Mouse (Mus musculus) CH12.LX (cell line): ENCODE results near the gene Timp3. TPM values are rescaled to one million over a fixed set of nuclear protein-coding genes. Genes with fewer than 3 reads are reported as not detected.

Experiments used
- DNase-seq: peaks from one replicate; pipeline ENCODE4 v3.0.0-alpha.2; 2013; ENCODE audit errors: extremely low read depth
- H3K27ac ChIP-seq: 2 replicates; pipeline ENCODE4 v1.5.1; 2012; ENCODE audit warnings: low read depth, mild to moderate bottlenecking, control low read depth, moderate library complexity; ENCODE audit not compliant: insufficient read depth
- H3K27me3 ChIP-seq: replicated peaks from 2 replicates; pipeline ENCODE3; 2012; ENCODE audit warnings: inconsistent platforms
- H3K36me3 ChIP-seq, 2 experiments: replicated peaks in 1 of 2; 2 replicates each; pipeline versions ENCODE3 to v1.6.1; 2012; ENCODE audit warnings: inconsistent platforms in 1 of 2, low read length in 1 of 2, mild to moderate bottlenecking in 1 of 2, mixed read lengths in 1 of 2, moderate library complexity in 1 of 2; ENCODE audit not compliant: control insufficient read depth in 1 of 2, insufficient read depth in 1 of 2
- H3K4me1 ChIP-seq, 2 experiments: 2 replicates each; pipeline ENCODE4 v1.6.1; 2012; ENCODE audit warnings: inconsistent platforms in 1 of 2, moderate library complexity in 1 of 2; ENCODE audit not compliant: insufficient read depth in 2 of 2, control insufficient read depth in 1 of 2
- H3K4me2 ChIP-seq: 2 replicates; pipeline ENCODE4 v1.6.1; 2012; ENCODE audit warnings: low read depth, mild to moderate bottlenecking, control low read depth; ENCODE audit not compliant: poor library complexity, insufficient read depth, severe bottlenecking
- H3K4me3 ChIP-seq, 3 experiments: fragments of 150-350 bp in 1 of 3; sonication (generic) in 1 of 3; replicated peaks in 1 of 3; 2 replicates each; pipeline versions ENCODE3 to v1.5.1; 2011 to 2012; ENCODE audit warnings: low read depth in 2 of 3, low read length in 2 of 3, mild to moderate bottlenecking in 2 of 3, moderate library complexity in 2 of 3, control low read depth in 1 of 3, improper control_type of control experiment in 1 of 3, inconsistent platforms in 1 of 3, mixed read lengths in 1 of 3; ENCODE audit not compliant: poor library complexity in 1 of 3
- H3K79me2 ChIP-seq: replicated peaks from 2 replicates; pipeline ENCODE4 v1.6.1; 2012; ENCODE audit warnings: mild to moderate bottlenecking, moderate library complexity; ENCODE audit not compliant: control insufficient read depth, poor library complexity, insufficient read depth, severe bottlenecking; ENCODE audit errors: extremely low read depth
- H3K9ac ChIP-seq: 2 replicates; pipeline ENCODE4 v1.6.1; 2012; ENCODE audit warnings: low read depth, mild to moderate bottlenecking, control low read depth, moderate library complexity; ENCODE audit not compliant: insufficient read depth
- H3K9me3 ChIP-seq: replicated peaks from 2 replicates; pipeline ENCODE3; 2012; ENCODE audit warnings: low read length, inconsistent platforms, mixed read lengths
- CHD2 ChIP-seq: IDR thresholded peaks from 2 replicates; pipeline ENCODE4 v1.6.1; 2011; ENCODE audit warnings: low read length, improper control_type of control experiment
- CTCF ChIP-seq, 2 experiments: IDR thresholded peaks in 1 of 2; conservative IDR thresholded peaks in 1 of 2; 2 replicates each; pipeline ENCODE4 v1.5.1; 2011 to 2012; ENCODE audit warnings: low read depth in 2 of 2, low read length in 2 of 2, improper control_type of control experiment in 1 of 2, inconsistent platforms in 1 of 2, mild to moderate bottlenecking in 1 of 2, moderate library complexity in 1 of 2
- E2F4 ChIP-seq: IDR thresholded peaks from 2 replicates; pipeline ENCODE4 v1.6.1; 2011; ENCODE audit warnings: low read depth, low read length, improper control_type of control experiment; ENCODE audit not compliant: insufficient replicate concordance
- ELF1 ChIP-seq: IDR thresholded peaks from 2 replicates; pipeline ENCODE4 v1.6.1; 2014; ENCODE audit warnings: low read depth, mild to moderate bottlenecking, inconsistent platforms, low read length, improper control_type of control experiment
- ETS1 ChIP-seq: conservative IDR thresholded peaks from 2 replicates; pipeline ENCODE4 v1.6.1; 2012; ENCODE audit warnings: low read depth, mild to moderate bottlenecking, inconsistent platforms, low read length, improper control_type of control experiment, moderate library complexity
- GABPA ChIP-seq: IDR thresholded peaks from 2 replicates; pipeline ENCODE4 v1.6.1; 2012; ENCODE audit warnings: low read depth, low read length, improper control_type of control experiment, inconsistent platforms; ENCODE audit not compliant: insufficient replicate concordance
- HCFC1 ChIP-seq: IDR thresholded peaks from 2 replicates; pipeline ENCODE4 v1.6.1; 2012; ENCODE audit warnings: low read depth, mild to moderate bottlenecking, inconsistent platforms, low read length, improper control_type of control experiment
- JUN ChIP-seq: IDR thresholded peaks from 2 replicates; pipeline ENCODE4 v1.6.1; 2011; ENCODE audit warnings: low read depth, mild to moderate bottlenecking, low read length, improper control_type of control experiment, moderate library complexity; ENCODE audit not compliant: insufficient read depth
- JUND ChIP-seq: conservative IDR thresholded peaks from 2 replicates; pipeline ENCODE4 v1.6.1; 2011; ENCODE audit warnings: low read depth, low read length, improper control_type of control experiment
- KAT2A ChIP-seq: IDR thresholded peaks from 2 replicates; pipeline ENCODE4 v1.6.1; 2012; ENCODE audit warnings: low read length, improper control_type of control experiment, inconsistent platforms; ENCODE audit not compliant: insufficient replicate concordance
- MAFK ChIP-seq: IDR thresholded peaks from 2 replicates; pipeline ENCODE4 v1.6.1; 2011; ENCODE audit warnings: low read length, improper control_type of control experiment; ENCODE audit not compliant: insufficient replicate concordance
- MAX ChIP-seq: IDR thresholded peaks from 2 replicates; pipeline ENCODE4 v1.6.1; 2011; ENCODE audit warnings: low read length, improper control_type of control experiment
- MEF2A ChIP-seq: IDR thresholded peaks from 2 replicates; pipeline ENCODE4 v1.6.1; 2014; ENCODE audit warnings: low read depth, mild to moderate bottlenecking, inconsistent platforms, low read length, improper control_type of control experiment, borderline replicate concordance
- PAX5 ChIP-seq: IDR thresholded peaks from 2 replicates; pipeline ENCODE4 v1.6.1; 2012; ENCODE audit warnings: low read length, inconsistent platforms, mixed read lengths
- POLR2A ChIP-seq: IDR thresholded peaks from 2 replicates; pipeline ENCODE4 v1.6.1; 2011; ENCODE audit warnings: low read depth, mild to moderate bottlenecking, improper control_type of control experiment, low read length
- RAD21 ChIP-seq: IDR thresholded peaks from 2 replicates; pipeline ENCODE4 v1.6.1; 2011; ENCODE audit warnings: low read depth, mild to moderate bottlenecking, low read length, improper control_type of control experiment, moderate library complexity
- RCOR1 ChIP-seq: conservative IDR thresholded peaks from 2 replicates; pipeline ENCODE4 v1.6.1; 2012; ENCODE audit warnings: low read depth, mild to moderate bottlenecking, inconsistent platforms, low read length, improper control_type of control experiment
- SIN3A ChIP-seq: IDR thresholded peaks from 2 replicates; pipeline ENCODE4 v1.6.1; 2012; ENCODE audit warnings: low read length, improper control_type of control experiment, inconsistent platforms
- TBP ChIP-seq: conservative IDR thresholded peaks from 2 replicates; pipeline ENCODE4 v1.6.1; 2011; ENCODE audit warnings: low read depth, low read length, improper control_type of control experiment
- TCF12 ChIP-seq: IDR thresholded peaks from 2 replicates; pipeline ENCODE4 v1.6.1; 2014; ENCODE audit warnings: low read depth, mild to moderate bottlenecking, inconsistent platforms, low read length, improper control_type of control experiment
- UBTF ChIP-seq: IDR thresholded peaks from 2 replicates; pipeline ENCODE4 v1.6.1; 2012; ENCODE audit warnings: low read depth, mild to moderate bottlenecking, inconsistent platforms, low read length, improper control_type of control experiment, moderate library complexity
- USF1 ChIP-seq: IDR thresholded peaks from 2 replicates; pipeline ENCODE4 v1.6.1; 2014; ENCODE audit warnings: low read depth, mild to moderate bottlenecking, inconsistent platforms, low read length, improper control_type of control experiment
- USF2 ChIP-seq: conservative IDR thresholded peaks from 2 replicates; pipeline ENCODE4 v1.6.1; 2011; ENCODE audit warnings: low read depth, low read length, improper control_type of control experiment
- ZC3H11A ChIP-seq: IDR thresholded peaks from 2 replicates; pipeline ENCODE4 v1.6.1; 2012; ENCODE audit warnings: low read depth, mild to moderate bottlenecking, inconsistent platforms, low read length, improper control_type of control experiment
- ZKSCAN1 ChIP-seq: IDR thresholded peaks from 2 replicates; pipeline ENCODE4 v1.6.1; 2012; ENCODE audit warnings: low read depth, inconsistent platforms, low read length, improper control_type of control experiment, borderline replicate concordance
- ZMIZ1 ChIP-seq: IDR thresholded peaks from 2 replicates; pipeline ENCODE4 v1.6.1; 2012; ENCODE audit warnings: low read depth, mild to moderate bottlenecking, inconsistent platforms, low read length, improper control_type of control experiment
- dilution Hi-C: fragments of 300-500 bp; cut with MboI; formaldehyde crosslinking; loops from 2 replicates; pipeline ENCODE4 v1.14.3; 2020; ENCODE audit warnings: low sequenced_read_pairs; ENCODE audit not compliant: extremely low pct_unique_long_range_greater_than_20kb, extremely low pct_ligation_motif_present
- in situ Hi-C: fragments of 300-500 bp; cut with MboI; formaldehyde crosslinking; loops from 3 replicates; pipeline ENCODE4 v1.14.3; 2019; ENCODE audit warnings: low sequenced_read_pairs, low pct_ligation_motif_present, low pct_unique_long_range_greater_than_20kb, mixed read lengths
- polyA plus RNA-seq: library from polyadenylated mRNA; unstranded; fragments of >175 nt; gene quantifications from 2 replicates; pipeline ENCODE4 v1.2.1, GENCODE M21; 2012; ENCODE audit warnings: low read depth; ENCODE audit not compliant: insufficient read length
- total RNA-seq, 2 experiments: library from RNA; depleted of rRNA; stranded (reverse); fragments of 300-350 nt in 1 of 2; fragments of >200 nt in 1 of 2; gene quantifications; 2 replicates each; pipeline ENCODE4 v1.2.3; 2012 to 2014

Gene Timp3
- total and polyA plus RNA-seq, 3 experiments: 0.09 to 0.17 TPM; not detected in 1

DNA sequence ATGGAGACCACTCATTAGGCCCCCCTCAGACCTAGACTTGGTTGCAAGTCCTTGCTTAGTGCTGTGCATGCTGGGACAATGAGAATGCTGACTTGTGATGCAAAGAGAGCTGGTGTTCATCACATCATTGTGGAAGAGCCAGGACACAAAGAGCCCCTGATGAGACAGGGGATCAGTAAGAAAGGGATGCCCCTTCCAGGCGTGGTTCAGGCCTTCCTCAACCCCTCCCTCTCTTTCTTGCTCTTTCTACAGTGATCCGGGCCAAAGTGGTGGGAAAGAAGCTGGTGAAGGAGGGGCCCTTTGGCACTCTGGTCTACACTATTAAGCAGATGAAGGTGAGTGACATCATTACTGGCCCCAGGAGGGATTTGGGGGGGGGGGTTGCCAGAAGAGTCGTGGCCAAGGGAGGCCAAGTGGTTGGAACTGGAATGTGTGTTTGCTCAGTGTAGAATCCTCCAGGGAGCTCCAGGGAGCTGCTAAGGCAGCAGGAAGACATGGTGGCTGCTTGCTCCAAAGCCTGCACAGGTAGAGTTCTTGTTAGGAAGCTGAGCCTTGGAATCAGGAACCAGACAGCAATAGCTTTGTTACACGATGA is 38.0 kb downstream of the Timp3 start:
- H3K36me3 ChIP-seq: peaks cover 0 to 43% of the 10 kb centered on the region in 2 experiments
- no peak overlapping the region for H3K9ac ChIP-seq
- H3K27ac ChIP-seq: no peak overlapping the region
- dilution Hi-C loops: no loop called here
- no peak for DNase-seq
- H3K79me2 ChIP-seq: no peaks in the 10 kb centered on the region
- no peaks in the 10 kb centered on the region for H3K9me3 ChIP-seq
- H3K4me2 ChIP-seq: no peak overlapping the region
- H3K27me3 ChIP-seq: no peaks in the 10 kb centered on the region
- TF ChIP-seq TBP: no peak
- no peak for TF ChIP-seq SIN3A
- no peak for TF ChIP-seq ZC3H11A
- no peak for TF ChIP-seq ETS1
- no peak for TF ChIP-seq ELF1
- TF ChIP-seq JUND: no peak
- no peak for TF ChIP-seq UBTF
- no peak for TF ChIP-seq RAD21
- no peak for TF ChIP-seq MEF2A
- TF ChIP-seq KAT2A: no peak
- no peak for TF ChIP-seq TCF12
- no peak for TF ChIP-seq JUN
- TF ChIP-seq CHD2: no peak
- TF ChIP-seq MAFK: no peak
- TF ChIP-seq HCFC1: no peak
- no peak for TF ChIP-seq E2F4
- no peak for TF ChIP-seq CTCF (conservative IDR thresholded peaks at IDR 0.05 in 1 of 2, IDR thresholded peaks at IDR 0.05 in 1 of 2; ENCODE audit: low read depth in 2 of 2, low read length in 2 of 2)
- peaks cover 0 to 8% of the 10 kb centered on the region in 2 experiments; a peak in 1 of 4 replicates for H3K4me1 ChIP-seq
- in situ Hi-C loops: no loop called here
- no peak overlapping the region for H3K4me3 ChIP-seq

DNA sequence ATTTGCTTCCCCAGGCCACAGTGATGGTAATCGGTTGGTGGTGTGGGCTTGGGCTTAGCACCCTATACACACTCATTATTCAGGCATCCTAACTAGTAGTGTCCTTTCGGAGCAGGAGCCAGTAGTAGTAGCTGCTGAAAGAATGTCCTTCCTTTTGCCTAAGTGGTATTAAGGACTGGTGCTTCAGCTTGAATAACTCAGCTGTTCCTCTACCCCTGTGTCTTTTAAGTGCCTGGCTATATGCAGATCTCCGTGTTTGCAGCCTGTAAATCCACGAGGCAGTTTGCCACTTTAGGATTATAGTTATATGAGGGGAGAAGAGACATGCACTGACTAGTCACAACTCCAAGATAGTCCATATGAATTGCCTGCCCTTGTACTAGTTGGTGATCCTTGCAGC is 38.9 kb downstream of the Timp3 start:
- TF ChIP-seq ETS1 (no peak), ZC3H11A (no peak), ZMIZ1 (no peak), CTCF (conservative IDR thresholded peaks at IDR 0.05 in 1 of 2, IDR thresholded peaks at IDR 0.05 in 1 of 2; ENCODE audit: low read depth in 2 of 2, low read length in 2 of 2) (no peak), TBP (no peak), GABPA (no peak), RCOR1 (no peak), USF2 (no peak), JUN (no peak), POLR2A (no peak), USF1 (no peak), MAX (no peak), MAFK (no peak), PAX5 (no peak), ZKSCAN1 (no peak), ELF1 (no peak)
- no peaks in the 10 kb centered on the region for H3K27me3 ChIP-seq
- no peaks in the 10 kb centered on the region for H3K9me3 ChIP-seq
- no peak overlapping the region for H3K4me3 ChIP-seq
- H3K36me3 ChIP-seq: peaks cover 0 to 48% of the 10 kb centered on the region in 2 experiments
- peaks cover 0 to 8% of the 10 kb centered on the region in 2 experiments; a peak in 1 of 4 replicates for H3K4me1 ChIP-seq
- no peak overlapping the region for H3K9ac ChIP-seq
- no peaks in the 10 kb centered on the region for H3K79me2 ChIP-seq
- no peak overlapping the region for H3K27ac ChIP-seq
- DNase-seq: no peak
- dilution Hi-C loops: no loop called here
- in situ Hi-C loops: no loop called here
- no peak overlapping the region for H3K4me2 ChIP-seq
